Mouse (Mus musculus) ES-E14 (cell line): Measurements from ENCODE around the gene Dmpk.

Experiments used
- MAFK ChIP-seq: IDR thresholded peaks from 2 replicates; pipeline ENCODE4 v1.6.1; 2014; ENCODE audit warnings: mild to moderate bottlenecking, low read depth, low read length, inconsistent platforms; ENCODE audit not compliant: insufficient read depth
- ZNF384 ChIP-seq: IDR thresholded peaks from 2 replicates; pipeline ENCODE4 v1.6.1; 2012; ENCODE audit warnings: low read depth, low read length, inconsistent platforms

GRCm38 (mm10) chr7:19046286-19047069 is 37.2 kb upstream of the Dmpk start:
- no peak for TF ChIP-seq MAFK
- no peak for TF ChIP-seq ZNF384
